Mouse (Mus musculus): Measurements from ENCODE around the gene Zfhx3.

Zfhx3 gene

DNA sequence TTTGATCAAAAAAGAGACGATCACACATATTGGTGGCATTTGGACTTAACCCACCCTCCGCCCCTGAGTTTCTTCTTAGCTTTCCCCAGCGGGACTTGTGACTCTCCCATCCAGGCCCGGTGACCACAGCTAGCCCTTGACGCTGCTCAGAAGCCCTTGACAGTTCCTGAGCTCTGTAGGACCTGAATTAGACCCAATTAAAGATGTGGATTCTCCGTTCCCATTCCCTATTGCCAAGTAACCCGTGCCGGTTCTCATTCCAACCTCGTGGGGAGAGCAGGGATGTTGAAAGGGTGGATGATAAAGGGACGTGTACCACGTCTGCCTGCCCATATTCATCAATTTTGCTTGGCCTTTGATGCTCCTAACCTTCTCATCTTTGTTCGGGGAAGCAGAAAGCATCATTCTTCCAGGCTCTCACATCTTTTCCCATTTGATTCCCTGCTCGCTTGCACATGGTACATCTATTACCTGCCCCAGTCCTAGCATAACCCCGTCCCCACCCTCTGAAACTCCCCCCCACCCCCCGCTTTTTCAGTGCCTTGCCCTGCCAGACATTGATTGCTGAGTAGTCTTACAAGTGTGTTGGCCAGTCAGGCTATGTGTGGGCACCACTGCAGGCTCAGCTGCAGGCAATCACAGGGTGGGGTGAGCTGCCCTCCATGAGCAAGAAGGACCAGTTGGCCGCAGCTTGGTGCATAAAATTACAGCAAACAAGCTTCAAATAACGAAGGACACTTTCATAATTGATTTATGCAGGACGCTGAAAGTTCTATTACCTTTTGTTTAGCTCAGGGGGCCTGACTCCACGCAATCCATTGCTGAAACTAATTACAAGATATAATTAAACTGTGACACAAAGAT, 525.0 kb downstream of the Zfhx3 start:
- no peak for DNase-seq

DNA sequence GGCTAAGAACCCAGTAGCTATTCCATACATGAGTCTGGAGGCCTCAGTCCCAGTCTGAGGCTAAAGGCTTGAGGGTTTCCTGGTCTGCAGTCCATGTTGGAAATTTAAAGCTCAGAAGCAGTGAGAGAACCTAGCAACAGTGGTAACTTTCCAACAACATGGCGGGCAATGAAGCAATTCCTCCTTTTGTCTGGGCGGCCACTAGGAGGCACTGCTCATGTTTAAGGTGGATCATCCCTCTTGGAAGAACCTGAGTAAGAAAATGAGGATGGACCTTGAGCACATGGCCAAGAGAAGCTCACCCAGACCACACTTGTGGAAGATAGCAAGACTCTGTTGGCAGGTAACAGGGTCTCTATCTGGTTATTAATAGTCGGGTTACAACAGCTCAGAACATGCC, 527.8 kb downstream of the Zfhx3 start:
- no peak for DNase-seq

DNA sequence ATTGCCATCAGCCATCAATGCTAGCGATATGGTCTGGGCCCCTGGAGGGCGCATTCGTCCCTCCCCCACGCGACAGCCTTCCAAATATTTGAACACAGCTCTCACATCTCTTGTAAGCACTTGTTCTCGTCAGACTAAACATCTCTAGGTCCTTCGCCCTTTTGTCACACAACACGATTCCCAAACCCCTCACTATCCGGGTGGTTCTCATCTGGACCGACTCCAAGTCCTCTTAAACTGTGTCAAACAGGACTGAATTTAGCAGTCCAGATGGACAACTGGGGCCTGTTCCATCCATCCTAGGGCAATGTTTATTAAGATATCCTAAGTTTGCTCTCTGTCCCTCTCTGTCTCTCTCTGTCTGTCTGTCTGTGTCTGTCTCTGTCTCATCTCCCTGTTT, 532.1 kb downstream of the Zfhx3 start:
- DNase-seq: no peak

DNA sequence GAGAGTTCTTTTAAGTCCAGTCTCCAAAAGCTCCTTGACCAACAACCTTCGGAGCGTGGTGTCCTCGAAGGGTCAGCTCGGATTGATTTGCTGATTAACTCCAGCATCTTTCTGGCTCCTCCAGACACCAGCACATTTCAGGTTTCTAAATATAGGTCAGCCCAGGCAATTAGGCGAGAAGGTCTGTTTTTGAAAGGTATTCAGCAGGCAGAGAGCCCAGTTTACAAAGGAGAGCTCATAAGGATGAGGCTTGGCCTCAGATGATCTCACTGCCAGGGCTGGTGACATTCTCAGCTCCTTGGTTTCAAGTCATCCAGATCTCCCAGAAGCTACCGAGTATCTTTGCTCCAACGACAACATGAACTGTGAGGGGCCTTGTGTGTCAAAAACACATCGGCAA, 535.7 kb downstream of the Zfhx3 start:
- no peak for DNase-seq

DNA sequence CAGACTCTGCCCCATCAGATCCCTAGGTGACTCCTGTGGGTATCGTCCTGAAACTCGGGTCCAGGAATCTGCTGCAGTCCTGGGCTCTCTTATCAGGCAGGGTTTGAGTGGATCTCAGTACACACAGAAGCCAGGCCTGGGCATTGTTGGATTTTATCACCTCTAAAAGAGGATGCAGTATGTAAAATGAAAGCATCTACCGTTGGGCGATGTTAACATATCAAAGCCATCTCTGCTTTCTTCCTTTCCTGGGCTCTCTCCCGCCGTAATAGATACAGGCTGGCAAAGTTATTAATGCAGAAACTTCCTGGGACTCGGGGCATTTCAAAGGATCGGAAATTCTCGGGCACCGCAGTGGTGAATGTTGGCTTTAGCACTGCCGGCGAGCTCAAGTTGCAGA, 537.7 kb downstream of the Zfhx3 start:
- DNase-seq: no peak

DNA sequence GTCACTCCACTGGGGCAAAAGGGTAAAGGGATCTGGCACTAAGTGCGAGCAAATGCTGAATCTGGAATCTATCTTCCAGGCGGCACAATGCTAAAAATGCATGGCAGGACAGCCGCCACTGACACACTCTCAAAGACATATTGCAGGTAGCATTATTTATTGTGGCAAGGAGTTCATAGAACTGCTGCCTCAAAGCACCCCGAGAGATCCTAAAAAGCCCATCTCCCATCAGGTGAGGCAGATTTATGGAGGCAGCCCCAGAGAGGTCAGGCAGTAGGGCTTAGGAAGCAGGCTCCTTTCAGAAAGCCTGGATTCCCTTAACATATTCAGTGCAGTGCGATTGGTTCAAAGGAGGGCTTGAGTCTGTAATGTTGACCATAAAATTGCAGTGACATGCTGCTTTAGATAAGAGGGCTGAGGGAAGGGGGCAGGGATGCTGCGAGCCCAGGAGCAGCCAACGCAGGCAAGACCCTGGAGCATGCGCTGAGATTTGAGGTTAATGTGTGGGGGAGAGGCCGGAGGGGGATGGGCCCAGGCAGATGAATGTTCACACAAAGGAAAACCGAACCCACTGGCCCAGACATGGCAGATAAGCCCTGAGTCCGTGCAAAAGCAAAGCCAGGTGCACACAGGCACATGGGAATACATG, 538.8 kb downstream of the Zfhx3 start:
- no peak for DNase-seq

DNA sequence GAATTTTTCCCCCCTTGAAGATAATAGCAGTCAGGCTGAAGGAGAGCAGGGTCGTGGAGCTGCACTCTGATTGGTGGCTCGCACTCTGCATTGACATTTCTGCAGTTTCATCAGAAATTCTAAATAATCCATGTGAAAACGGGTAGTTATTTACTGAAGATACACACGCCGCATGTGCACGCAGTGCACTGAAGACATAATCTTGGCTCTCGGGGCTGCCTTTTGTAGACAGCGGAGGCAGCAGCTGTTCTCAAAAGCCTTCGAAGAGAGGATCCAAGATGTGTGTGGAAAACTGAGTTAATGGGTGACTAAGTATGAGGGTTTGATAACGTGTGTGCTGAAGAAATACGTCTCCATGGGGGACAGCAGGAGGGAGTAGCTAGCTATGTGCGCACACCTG, 553.7 kb downstream of the Zfhx3 start:
- DNase-seq: no peak

DNA sequence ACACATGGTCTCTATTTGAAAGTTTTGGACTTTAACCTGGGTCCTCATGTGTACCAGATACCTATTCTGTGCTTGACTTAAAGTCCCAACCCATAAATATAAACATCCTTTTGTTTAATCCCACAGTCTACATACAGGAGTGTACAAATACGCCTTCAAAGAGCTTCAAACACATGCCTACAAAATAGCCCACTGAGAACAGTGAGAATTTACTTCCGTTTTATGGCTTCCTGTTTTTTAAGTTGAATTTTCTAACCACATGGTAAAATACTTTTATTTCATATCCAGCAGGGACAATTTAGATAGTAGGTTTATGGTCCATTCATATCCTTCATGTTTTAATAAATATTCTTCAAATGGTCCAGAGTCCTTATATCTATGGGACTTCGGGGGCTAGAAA, 564.3 kb downstream of the Zfhx3 start:
- no peak for DNase-seq

DNA sequence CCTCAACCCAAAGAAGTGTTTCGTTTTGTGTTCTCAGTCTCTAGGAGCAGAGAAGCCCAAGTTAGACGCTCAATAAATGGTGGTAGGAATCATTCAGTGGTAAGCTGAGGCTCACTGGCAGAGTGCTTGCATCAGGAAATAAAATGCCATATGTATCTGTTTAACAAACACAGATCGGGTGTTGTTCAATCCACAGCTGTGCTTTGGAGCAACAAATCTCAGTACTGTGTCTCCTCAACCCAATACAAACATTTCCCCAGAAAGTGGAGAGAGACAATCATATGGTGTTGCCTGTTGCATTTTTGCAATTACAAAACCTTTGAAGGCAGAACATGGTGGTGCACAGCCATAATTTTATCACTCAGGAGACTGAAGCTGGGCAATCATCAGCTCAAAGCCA, 565.3 kb downstream of the Zfhx3 start:
- DNase-seq: no peak

DNA sequence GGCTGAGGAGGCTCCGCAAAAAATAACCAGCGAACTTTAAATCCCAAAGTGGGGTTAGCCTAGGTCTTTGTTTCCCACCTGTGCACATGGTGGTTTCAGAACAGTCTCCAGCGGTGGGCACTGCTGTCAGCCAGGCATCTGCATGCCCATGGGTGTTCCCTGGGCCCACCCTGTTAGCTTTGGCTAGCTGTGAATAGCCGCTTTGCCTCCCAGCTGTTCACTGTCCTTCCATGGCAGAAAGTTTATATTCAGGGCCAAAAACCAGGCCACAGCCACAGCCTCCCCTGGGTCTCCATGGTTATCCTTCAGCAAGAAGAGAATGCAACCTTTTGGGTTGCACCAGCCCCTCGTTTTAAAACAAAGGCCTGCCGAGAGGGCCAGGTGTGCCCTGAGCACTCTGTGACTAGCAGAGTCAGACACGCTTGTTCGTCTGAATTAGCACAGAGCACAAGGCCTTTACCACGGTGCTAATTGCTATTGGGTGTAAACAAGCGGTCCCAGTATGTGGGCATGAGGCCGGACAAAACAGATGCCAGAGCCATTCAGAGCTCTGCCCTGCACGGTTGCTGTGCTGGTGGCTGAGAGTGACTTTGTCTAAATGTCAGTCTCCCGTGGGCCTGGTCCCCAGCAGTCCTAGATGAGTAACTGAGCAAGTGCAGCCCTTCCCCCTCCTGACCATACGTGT, 568.3 kb downstream of the Zfhx3 start:
- no peak for DNase-seq

DNA sequence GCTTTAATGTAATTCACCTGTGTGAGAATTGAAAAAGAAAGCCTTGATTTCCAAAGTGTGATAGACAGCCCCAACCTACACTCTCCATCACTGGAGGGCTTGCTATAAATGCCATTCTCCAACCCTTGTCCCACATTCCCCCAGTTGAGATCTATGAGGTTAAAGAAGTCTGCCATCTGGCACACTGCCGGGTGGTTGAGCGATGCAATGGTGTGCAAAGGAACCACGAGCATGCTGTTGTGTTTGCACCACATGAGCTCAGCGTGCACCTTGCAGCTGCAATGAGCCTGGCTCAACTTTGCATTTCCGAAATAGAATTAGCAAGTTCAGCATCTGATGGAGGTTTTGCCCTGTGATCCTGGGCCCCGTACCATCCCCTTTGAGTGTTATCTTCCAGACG, 575.7 kb downstream of the Zfhx3 start:
- no peak for DNase-seq

DNA sequence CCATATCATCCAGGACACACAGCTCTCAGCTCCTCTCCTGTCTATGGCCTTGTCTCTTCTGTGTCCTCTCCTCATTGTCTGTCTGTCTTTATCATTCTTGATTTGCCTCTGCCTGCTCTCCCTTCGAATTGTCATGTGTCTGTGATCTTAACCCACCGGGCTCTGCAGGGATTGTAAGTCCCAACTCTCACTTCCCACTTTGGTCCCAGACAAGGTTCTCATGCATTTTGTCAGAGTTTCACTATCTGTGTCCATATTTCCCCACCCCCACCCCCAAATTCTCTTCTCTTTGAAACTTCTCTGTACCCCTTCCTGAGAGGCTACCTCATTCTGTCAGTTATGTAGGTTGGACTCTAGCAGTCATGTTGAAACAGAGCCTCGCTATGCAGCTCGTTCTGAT, 579.6 kb downstream of the Zfhx3 start:
- no peak for DNase-seq

DNA sequence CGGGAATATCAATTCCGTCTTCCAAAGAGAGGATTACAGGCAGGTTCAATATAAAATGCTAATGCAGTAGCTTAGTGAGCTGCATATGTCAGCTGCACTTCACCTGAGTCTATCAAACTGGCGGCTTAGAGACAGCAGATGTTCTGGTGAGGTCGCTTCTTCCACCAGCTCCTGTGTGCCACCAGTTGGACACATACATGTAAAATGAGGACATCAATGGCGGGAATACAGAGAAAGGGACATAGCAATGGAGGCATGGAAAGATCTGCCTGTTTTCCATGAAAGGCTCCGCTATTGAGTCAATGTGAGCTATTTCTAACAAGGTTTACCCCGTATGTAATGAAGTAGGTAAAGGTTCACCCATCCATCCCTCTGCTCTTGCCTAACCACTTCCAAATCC, 587.0 kb downstream of the Zfhx3 start:
- no peak for DNase-seq

DNA sequence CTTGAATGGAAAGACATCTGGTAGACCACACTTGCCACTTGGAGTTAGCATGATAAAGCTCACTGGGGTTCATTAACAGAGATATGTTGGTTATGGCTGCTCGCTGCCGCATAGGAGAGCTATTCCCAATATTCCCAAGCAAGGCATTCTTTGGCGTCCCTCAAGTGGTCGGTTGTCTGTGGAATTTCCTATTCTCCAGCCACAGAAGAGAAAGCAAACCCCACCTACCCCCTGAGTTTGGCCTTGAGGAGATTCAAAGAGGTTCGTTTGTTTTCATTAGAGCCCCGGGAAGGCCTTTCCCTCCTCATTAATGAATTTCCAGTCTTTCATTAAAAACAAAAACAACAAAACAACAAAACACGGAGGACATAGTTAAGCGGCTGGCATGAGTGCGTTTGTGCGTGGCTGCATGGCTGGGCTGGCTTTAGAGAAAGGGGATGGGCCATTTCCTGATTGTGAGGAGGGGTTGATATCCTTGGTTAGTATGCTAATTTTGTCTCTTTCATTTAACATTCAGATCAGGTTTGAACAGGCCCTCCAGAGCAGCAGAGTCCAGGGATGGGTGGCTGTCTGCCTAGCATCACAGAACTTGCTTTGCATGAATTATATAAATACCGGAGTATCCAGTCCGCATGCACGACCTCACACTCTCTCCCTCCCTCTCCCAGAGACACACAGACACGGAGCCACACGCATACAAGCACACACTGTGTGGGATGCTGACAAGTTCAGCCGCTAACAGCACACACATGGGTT, 592.9 kb downstream of the Zfhx3 start:
- DNase-seq: no peak

DNA sequence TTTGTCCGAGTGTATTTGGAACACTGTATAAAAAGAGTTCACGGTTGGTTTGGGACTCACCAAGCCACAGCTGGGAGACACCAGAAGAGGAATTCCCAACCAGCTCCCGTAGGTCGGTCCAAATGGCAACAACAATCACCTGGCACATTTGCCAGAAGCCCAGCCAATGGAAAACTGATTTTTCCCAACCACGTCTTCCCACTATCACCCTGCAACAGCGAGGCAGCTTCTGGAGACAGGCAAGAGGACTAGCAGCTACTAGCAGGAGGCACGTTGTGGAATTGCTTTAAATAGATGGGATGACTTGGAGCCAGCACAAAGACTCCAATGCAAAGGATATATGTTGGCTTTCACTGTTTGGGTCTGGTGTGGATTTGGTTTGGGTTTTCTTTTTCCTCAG, 593.7 kb downstream of the Zfhx3 start:
- no peak for DNase-seq

DNA sequence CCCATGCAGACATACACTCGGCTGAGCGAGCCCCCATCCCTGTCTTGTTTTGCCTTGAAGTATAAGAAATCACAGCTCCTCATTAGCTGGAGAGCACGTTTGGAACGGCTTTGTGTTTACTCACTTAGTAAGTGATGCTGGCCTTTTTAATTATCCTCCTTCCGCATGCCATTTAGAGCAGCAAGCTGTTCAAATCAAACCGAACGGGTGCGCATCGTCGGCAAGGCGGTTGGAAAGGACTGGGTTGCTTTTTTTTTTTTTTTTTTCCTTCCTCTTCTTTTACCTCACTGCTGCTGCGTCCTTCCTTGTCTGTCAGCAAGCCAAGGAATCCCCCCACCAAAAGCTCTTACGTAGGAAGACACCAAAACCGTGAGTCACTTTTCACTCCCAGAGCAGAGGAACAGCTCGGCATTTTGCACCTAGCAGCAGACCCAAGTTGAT, 594.5 kb downstream of the Zfhx3 start:
- no peak for DNase-seq

DNA sequence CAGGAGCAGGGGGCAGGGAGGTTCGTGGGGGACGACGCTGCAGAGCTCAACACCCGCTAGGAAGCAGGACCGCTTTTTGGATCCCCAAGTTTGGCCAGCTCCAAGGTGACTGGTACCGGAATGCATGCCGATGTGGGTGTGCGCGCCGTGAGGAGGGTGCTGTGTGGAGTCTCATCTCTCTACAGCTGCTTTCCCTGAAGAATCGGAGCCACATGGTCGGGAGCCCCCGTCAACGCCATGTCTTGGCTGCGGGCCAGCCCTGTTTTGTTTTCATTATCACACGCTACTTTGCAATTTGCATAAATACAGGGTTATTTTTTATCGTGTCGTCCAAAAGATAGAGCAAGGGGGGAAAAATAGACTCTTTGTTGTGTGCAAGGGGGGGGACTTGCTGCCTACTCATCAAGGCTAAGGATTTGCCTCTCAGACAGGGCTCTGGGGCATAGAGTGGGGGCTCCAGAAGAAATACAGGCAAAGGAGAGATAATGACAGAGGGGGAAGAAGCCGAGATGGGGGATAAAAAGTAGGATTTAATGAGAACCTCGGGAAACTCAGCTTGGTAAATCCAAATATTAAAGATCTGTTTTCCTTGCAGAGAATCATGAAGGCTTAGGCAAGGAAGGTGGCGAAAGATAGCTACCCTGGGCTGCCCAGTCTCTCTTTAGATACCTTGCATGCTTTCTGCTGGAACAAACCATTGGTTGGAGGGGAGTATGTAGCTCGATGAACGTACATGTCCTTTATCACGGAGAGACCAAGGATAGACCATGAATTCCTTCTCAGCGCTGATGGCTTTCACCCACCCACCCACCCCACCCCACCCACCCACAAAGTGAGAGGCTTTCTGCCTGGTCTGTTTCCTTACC, 595.5 kb downstream of the Zfhx3 start:
- no peak for DNase-seq

DNA sequence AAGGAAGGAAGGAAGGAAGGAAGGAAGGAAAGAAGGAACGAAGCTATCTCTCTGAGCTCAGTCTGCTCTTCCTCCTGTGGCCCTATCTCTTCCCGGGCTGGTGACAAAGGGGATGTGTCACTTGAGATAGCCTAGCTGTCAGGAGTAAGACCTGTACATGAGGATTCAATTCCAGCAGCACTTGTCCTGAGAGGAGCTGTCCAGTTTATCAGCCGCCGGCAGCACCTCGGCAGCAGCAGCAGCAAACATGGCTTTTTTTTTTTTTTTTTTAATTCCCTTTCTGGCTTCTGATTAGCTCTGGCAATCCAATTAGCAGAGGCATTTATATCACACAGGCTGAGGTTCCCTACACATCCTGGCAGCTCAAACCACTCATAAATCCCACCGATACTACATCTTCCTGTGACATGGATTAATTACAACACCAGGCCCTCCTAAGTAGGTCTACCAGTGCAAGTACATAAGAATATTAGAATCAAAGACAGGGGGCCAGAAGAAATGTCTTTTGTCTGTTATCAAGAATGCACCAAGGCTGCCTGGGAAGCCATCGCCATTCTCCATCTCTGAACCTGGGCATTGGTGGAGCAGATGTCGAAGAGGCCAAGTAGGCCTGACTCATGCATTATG, 596.6 kb downstream of the Zfhx3 start:
- DNase-seq: no peak

DNA sequence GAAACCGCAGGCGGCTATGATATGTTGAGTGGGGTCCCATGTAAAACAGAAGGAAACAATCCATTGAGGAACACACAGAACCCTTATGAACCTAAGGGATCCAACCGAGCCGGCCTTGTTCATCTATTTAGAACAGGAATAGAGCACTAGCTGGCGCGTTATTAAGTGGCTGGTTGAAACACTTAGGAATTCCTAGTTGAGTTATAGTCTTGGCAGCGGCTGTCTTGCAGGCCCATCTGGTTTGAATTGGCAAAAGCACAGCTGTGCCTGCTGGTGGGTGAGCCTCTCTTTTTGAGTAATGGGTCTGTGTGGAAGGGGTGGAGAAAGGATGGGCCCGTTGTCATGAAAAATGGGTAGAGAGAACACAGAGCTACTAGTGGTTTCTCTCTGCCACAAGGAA, 610.1 kb downstream of the Zfhx3 start:
- no peak for DNase-seq

DNA sequence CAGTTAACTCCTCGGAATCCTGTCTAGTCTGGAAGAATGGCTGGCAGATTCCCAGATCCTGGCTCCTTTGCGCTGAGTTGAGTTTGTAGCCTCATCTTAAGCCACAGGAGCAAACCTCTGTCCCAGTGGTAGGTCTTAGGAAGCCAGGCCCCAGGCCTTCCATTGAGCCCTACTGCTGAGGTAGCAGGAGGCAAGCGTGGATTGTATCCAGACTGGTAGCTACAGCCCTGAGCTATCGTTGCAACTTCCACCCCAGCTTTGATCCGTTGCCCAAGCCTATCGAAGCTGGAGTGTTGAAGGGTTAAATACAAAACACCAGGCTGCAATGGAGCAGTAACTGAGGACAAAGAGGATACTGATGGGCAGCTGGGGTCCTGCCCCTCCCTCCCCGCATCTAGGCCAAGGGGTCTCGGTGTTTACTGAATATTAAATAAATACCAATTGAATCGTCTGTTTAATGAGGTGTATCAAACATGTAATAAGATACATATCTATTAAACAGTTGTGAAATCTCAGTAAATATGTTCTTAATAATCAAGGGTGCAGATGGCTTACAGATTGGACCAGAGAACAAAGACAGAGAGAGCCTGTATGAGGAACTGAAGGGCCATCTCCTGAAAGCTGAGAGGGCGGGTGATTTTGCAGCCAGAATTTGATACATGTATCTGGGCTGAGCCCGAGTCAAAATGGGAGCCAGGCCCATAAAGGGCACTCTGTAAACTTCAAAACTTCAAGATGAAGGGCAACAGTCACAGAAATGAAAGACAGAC, 611.5 kb downstream of the Zfhx3 start:
- DNase-seq: no peak
